Mouse (Mus musculus): Measurements from ENCODE around the gene Stx12.

The Stx12 gene

GRCm38 (mm10) chr4:132864856-132865255 is 19.5 kb downstream of the Stx12 start:
- DNase-seq (ENCODE audit: low read depth): no peak

DNA sequence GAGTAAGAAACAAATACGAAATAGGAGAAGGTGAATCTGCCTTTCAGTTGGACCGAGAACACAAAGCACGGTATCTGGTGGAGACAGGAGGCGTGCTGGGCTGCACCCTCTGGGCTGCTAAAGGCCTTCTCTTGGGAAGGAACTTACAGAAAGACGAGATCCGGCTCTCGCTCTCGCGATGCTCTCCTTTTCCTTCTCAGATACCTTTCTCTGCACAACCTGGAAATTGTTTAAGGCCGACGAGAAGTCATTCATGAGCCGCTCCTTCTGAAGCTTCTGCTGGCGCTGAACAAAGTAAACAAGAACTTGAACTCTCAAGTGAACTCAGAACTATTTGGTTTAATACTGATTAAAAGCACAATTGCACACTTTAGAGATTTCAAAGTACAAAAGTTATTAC is 21.3 kb downstream of the Stx12 start:
- DNase-seq (ENCODE audit: low read depth): no peak

DNA sequence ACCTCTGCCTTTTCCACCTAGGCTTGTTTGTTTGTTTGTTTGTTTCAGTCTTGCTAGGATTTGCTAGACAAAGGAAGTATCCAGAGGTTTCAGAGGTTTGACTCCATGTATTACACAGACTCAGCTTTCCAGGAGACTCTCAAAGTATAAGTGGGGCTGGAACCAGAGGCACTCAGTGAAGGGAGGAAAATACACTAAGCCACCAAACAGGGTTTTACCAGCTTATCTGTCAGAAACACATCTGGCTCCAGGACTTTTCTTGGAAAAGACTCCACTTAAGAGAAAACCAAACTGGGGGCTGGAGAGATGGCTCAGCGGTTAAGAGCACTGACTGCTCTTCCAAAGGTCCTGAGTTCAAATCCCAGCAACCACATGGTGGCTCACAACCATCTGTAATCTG is 23.4 kb downstream of the Stx12 start:
- DNase-seq (ENCODE audit: low read depth): no peak

DNA sequence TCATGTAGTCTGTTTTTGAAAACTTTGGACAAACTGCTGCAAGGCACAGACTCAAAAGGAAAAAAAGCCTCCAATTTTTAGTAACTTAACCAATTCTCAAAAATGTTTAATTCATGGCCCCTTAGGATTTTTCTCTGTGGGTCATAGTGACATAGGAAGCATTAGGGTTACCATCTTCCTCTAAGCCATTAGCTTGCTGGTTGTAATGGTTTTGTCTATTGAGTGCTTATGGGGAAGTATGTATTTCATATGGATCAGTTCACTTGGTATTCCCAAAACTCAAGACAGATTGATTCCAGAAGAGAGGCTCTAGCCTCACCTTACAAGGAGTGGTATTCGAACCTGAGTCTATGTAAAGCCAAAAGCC is 40.6 kb downstream of the Stx12 start:
- DNase-seq (ENCODE audit: low read depth): no peak

DNA sequence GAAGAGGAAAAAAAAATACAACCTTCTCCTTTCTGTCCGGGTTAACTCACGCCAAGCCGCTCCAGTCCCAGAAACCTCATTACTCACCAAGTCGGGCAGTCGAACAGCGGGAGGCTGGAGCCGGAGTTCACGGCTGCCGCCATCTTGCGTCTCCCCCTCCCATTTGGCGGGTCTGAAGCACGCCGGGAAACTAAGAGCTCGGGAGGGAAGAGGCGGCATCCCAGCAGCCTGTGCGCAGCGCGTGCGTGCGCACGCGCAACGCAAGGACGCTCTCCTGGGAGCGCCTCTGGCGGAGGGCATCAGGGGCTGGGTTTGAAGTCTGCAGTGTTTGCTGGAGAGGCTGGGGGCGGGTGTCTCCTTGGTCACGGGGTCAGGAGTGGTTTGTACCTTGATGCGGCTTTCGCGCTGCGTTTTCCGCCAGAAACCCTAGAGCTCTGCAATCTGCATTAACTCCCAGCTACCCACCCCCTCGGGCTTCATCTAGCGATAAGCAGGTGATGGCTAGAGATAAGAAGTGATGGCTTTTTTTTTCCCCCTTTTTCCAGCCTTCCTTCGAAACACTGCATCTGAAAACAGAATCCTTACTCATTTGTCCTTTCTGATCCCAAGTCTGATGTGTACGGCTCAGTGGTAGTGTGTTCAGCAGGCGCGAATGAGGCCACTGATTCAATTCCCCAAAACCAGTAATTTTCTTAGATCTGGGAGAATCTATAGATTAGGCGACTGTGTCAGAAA is 41.2 kb downstream of the Stx12 start, which contains the start of gene Ppp1r8:
Gene Ppp1r8, minus strand, starts transcription at position 200 of the 735 bp plus-strand sequence.
- peak; percentile 95 for DNase-seq (ENCODE audit: low read depth)

DNA sequence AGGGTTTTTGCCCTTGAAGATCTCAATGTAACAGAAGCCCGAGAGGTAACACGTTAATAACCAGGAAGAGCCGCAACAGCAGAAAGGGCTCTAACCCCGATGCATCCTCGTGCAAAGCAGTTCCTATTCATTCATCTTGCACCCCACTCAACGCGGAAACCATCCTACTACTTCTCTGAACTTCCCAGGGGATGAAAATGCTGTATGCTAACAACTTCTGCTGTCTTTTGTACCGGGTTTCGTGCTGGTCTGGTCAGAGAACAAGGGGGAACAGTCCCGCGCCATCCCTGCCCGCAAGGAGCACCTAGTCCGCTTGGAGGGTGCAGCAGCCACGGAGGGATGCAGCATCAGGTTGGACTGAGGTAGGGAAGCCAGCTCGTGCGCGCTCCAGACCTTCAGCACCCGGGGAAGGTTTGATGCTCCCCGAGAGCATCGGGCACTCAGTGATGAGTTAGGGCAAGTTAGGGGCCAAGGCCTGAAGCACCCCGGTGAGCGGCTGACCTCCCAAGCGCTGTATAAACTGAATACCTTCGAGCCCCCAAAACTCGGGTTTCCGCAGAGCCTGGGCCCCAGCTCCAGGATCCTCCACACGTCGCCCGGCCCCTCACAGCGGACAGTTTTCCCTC is 41.9 kb downstream of the Stx12 start:
- peak; percentile 62 for DNase-seq (ENCODE audit: low read depth)

- DNase-seq (ENCODE audit: low read depth): peak; percentile 29
Observed at GRCm38 (mm10) chr4:132841493-132841892, 42.8 kb downstream of the Stx12 start.

DNA sequence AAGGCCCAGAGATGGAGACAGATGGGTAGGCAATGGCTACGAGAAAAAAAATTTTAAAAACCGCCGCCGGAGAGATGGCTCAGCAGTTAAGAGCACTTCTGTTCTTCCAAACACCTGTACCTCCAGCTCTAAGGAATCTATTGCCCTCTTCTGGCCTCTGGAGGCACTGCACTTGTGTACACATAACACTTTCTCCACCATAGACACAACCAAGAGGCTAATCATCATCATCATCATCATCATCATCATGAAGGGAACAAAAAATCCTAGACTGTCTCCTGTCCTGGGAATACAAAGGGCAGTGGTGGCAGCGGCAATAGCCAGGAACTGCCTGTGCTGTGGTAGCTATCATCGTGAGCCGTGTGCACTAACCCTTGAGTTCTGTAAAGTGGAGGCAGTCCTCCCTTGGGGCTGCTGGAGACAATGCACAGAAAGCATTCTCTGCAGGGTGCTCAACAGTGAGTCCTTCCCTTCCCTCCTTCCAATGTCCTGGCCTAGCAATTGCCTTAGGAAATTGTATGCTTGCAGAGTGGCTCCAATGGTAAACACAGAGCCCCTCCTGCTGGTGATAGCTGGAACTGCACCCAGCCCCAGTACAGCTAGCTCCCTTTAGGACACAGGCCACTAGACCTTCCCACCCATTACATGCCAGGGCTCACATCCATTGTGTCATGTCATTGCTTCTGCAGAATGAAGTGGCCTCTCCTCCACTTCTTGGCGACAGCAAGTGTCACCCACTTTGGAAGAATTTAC is 60.5 kb downstream of the Stx12 start:
- peak; percentile 92 for DNase-seq (ENCODE audit: low read depth)

DNA sequence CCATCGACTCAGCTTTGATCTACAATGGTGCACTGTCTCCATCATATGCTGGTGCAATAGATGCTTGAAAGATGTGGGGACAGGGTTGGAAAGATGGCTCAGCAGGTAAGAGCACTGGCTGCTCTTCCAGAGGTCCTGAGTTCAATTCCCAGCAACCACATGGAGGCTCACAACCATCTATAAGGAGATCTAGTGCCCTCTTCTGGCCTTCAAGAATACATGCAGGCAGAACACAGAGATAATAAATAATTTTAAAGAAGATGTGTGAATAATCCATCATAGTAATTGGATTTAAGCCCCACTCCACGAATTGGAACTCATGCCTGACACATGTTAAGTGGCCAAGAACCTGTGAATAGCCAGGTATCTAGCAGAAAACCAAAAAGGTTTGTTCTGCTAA is 65.9 kb downstream of the Stx12 start:
- DNase-seq (ENCODE audit: low read depth): no peak

- DNase-seq (ENCODE audit: low read depth): no peak
Observed at GRCm38 (mm10) chr4:132816855-132817254, 67.5 kb downstream of the Stx12 start.

- DNase-seq (ENCODE audit: low read depth): no peak
Observed at GRCm38 (mm10) chr4:132816404-132816803, 67.9 kb downstream of the Stx12 start.

DNA sequence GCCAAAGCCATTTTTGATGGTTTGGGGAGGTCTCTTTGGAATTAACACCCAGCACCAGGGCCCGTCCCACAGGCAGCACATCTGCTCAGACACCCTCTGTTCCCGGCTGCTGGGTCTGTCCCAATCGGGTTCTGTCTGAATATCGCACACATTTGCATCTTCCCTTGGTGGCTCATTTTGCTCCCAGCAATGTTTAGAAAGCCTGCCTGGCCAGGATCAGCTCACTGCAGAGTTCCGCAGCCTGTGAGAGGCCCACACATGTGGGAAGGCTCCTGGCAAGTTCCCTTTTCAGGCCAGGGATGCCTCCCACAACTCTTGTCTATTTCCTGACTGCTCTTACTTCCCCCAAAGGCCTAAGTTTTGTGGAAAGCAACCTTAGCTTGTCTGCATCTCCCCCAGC is 74.7 kb downstream of the Stx12 start:
- DNase-seq (ENCODE audit: low read depth): no peak

DNA sequence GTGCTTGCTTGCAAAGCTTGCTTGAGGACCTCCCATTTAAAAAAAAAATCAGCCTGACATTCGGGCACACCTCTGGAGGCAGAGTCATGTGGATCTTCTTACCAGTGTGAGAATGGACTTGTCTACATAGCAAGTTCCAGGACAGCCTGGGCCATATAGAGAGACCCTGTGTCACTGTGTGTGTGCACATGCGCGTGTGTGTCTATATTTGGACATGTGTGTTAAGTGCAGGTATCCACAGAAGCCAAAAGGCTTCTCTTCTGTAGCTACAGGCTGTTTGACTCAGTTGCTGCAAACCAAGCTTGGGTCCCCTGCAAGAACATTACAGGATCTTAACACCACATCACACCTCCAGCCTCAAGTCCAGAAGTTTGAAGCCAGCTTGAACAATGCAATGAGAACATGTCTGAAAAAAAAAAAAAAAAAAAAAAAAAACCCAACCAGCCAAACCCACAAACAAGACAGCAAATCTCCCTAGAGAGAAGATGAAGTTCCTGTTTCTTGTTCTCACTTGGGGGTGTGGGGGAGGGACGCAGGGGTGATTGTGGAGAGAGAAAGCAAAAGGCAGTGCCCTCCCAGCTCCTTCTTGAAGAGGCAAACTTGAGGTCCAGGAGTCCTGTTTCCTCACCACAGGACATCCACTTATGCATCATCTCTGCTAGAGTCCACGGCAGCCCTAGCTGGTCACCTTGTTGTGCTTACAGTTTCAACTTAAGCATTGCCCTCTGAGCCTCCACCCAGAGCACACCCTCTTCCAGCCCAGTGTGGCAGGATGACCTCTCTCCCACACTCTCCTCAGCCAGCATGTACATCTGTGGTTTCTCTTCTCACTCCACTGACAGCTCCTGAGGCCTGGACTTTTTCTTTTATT is 76.3 kb downstream of the Stx12 start:
- peak; percentile 72 for DNase-seq (ENCODE audit: low read depth)

DNA sequence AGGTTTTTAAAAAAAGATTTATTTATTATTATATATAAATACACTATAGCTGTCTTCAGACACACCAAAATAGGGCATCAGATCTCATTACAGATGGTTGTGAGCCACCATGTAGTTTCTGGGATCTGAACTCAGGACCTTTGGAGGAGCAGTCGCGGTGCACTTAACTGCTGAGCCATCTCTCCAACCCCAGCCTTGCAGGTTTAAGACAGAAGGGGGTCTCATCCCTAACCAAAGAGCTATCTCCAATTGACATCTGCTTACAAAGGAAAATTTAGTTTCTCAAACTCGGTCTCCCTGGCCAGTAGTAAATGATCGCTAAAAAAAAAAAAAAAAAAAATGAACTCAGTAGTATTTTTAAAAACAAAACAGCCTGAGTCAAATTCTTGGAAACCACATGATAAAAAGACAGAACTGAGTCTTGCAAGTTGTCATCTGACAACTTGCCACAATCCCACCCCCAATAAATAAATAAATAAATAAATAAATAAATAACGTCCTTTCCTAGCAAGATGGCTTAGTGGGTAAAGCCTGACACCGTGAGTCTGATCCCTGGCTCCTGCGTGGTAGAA is 77.6 kb downstream of the Stx12 start:
- no peak for DNase-seq (ENCODE audit: low read depth)

DNA sequence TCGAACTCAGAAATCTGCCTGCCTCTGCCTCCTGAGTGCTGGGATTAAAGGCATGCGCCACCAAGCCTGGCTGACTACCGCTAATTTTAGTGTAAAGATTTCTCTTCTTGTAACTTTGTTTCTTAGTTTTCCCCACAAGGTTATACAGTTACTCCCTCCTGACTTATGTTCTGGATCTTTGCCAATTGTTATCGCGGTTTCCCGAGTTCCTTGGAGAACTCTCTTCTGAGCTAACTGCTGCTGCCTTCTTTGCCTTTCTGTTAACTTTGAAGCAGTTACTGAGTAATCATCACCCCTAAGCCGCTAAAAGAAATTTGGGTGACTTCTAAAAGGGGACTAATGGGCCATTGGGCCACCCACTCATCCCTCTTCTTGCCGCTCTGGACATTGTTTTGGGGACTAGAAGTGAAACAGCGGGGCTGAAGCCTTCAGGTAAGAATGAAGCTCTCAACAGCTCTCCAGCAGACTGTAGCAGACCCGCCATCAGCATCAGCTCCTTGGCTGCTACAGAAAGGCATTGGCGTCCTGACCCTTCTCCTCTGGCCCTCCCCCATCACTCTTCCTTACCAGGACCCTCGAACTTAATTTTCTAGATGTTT is 78.6 kb downstream of the Stx12 start:
- DNase-seq (ENCODE audit: low read depth): no peak

DNA sequence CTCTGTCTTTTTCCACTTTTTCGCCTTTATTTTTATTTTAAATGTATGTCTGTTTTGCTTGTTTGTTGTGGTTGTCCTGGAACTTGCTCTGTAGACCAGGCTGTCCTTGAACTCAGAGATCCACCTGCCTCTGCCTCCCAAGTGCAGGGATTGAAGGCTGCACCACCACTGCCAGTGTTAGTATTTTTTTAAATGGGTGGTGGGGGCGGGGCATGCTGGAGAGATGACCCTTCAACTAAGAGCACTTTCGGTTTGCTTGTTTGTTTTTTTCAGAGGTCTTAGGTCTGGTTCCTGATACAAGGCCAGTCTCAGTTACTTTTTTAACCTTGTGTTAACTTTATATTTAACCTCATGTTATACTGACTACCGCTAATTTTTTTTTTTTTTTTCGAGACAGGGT is 79.2 kb downstream of the Stx12 start:
- DNase-seq (ENCODE audit: low read depth): no peak

- DNase-seq (ENCODE audit: low read depth): peak; percentile 59
Observed at GRCm38 (mm10) chr4:132804331-132804730, 80.0 kb downstream of the Stx12 start.

DNA sequence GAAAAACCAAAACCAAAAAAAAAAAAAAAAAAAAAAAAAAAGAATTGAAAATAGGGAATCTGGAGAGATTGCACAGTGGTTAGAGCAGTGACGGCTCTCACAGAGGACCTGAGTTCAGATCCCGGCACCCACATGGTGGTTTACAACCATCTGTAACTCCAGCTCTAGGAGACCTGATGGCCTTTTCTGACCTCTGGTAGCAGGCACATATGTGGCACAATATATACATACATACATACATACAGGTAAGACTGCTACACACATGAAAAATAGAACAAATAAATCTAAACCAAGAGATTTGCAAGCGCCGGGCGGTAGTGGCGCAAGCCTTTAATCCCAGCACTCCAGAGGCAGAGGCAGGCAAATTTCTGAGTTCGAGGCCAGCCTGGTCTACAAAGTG is 80.4 kb downstream of the Stx12 start:
- no peak for DNase-seq (ENCODE audit: low read depth)

All from induced T-regulatory cell, adult 2 months (primary cell).